ENCODE assay signal across 13 mouse cellular contexts in genomic region chr11:101477552-101478211, GRCm38 (mm10). TPM values are rescaled to one million over a fixed set of nuclear protein-coding genes. Genes with fewer than 3 reads are reported as not detected.
DNase-seq lines count a peak whose midpoint lies in the region; ATAC-seq and TF ChIP-seq lines count a peak whose summit lies in the region.
"Had no signal": no experiment of that assay in that cellular context is flagged by ENCODE, and none has a peak within 500 bp of the region (broad histone marks: within the 10 kb centered on the region; RNA-seq: fewer than 3 reads in every experiment).

No protein-coding gene starts in this region.

- H3K4me2 ChIP-seq in forebrain, embryonic 15.5 days (replicated peaks), result no peak overlapping the region
- H3K4me2 ChIP-seq in midbrain, embryonic 11.5 days, result peak overlapping the region; percentile 22
- H3K4me2 ChIP-seq: heart, embryonic 13.5 days; liver, embryonic 15.5 days had no signal

- ATAC-seq in forebrain, embryonic 15.5 days (replicated peaks), result peak; percentile 94
- peak; percentile 82 for ATAC-seq in midbrain, embryonic 11.5 days (ENCODE audit: low FRiP score)

- H3K9ac ChIP-seq in forebrain, embryonic 15.5 days (replicated peaks), result no peak overlapping the region
- H3K9ac ChIP-seq in midbrain, embryonic 11.5 days (ENCODE audit: low read length), result peak overlapping the region; percentile 42; the same call in 1 of the 2 replicates
- H3K9ac ChIP-seq: heart, embryonic 13.5 days; liver, embryonic 15.5 days had no signal

- H3K4me3 ChIP-seq in layer of hippocampus, adult 2 months, result no peak overlapping the region
- H3K4me3 ChIP-seq in forebrain, embryonic 15.5 days, result no peak overlapping the region
- no peak overlapping the region for H3K4me3 ChIP-seq in midbrain, embryonic 11.5 days (ENCODE audit: low read depth, low read length)
- H3K4me3 ChIP-seq: heart, embryonic 13.5 days; left cerebral cortex, adult 2 months; liver, embryonic 15.5 days had no signal

- H3K36me3 ChIP-seq in forebrain, embryonic 15.5 days, result no peaks in the 10 kb centered on the region
- no peaks in the 10 kb centered on the region for H3K36me3 ChIP-seq in midbrain, embryonic 11.5 days (ENCODE audit: control insufficient read depth, insufficient read depth, low read length)
- H3K36me3 ChIP-seq: heart, embryonic 13.5 days; liver, embryonic 15.5 days had no signal

- H3K9me3 ChIP-seq in forebrain, embryonic 15.5 days, result no peaks in the 10 kb centered on the region
- H3K9me3 ChIP-seq in midbrain, embryonic 11.5 days (ENCODE audit: control insufficient read depth, low read length), result no peaks in the 10 kb centered on the region
- H3K9me3 ChIP-seq: heart, embryonic 13.5 days; liver, embryonic 15.5 days had no signal

- no peaks in the 10 kb centered on the region for H3K27me3 ChIP-seq in forebrain, embryonic 15.5 days
- H3K27me3 ChIP-seq in midbrain, embryonic 11.5 days (ENCODE audit: control insufficient read depth, insufficient read depth, low read length), result no peaks in the 10 kb centered on the region
- H3K27me3 ChIP-seq: CH12.LX; heart, embryonic 13.5 days had no signal

- no peak for DNase-seq in layer of hippocampus, adult 2 months (ENCODE audit: low spot score in 2 of 2)
- no peak for DNase-seq in layer of hippocampus, adult 9-11 months
- peak; percentile 93 for DNase-seq in midbrain, embryonic 11.5 days (ENCODE audit: low spot score, missing footprints)
- peak; percentile 94 for DNase-seq in retina, postnatal 1 day
- no peak for DNase-seq in urinary bladder, postnatal 25 days (ENCODE audit: low spot score)
- no peak for DNase-seq in cerebellum, adult 9-10 months
- DNase-seq in adrenal gland, postnatal 14 days, result no peak
- DNase-seq: kidney, adult 2 months had no signal

- H3K27ac ChIP-seq in layer of hippocampus, adult 2 months, result peak overlapping the region; percentile 69; the same call in 1 of the 2 replicates
- H3K27ac ChIP-seq in forebrain, embryonic 15.5 days (replicated peaks), result peak overlapping the region; percentile 93
- peak overlapping the region; percentile 95 for H3K27ac ChIP-seq in midbrain, embryonic 11.5 days (ENCODE audit: low read depth, low read length)
- H3K27ac ChIP-seq: heart, embryonic 13.5 days; left cerebral cortex, adult 2 months; liver, embryonic 15.5 days had no signal

- H3K4me1 ChIP-seq in forebrain, embryonic 15.5 days, result peaks cover 37% of the 10 kb centered on the region
- peaks cover 28% of the 10 kb centered on the region for H3K4me1 ChIP-seq in midbrain, embryonic 11.5 days (ENCODE audit: control insufficient read depth, insufficient read depth, low read length)

- 11% methylated on average over 10 of the region's 10 CpGs for WGBS in forebrain, embryonic 15.5 days
- WGBS in midbrain, embryonic 11.5 days, result 39% methylated on average over 10 of the region's 10 CpGs

- TF ChIP-seq CTCF in layer of hippocampus, adult 2 months (conservative IDR thresholded peaks at IDR 0.05), result no peak

RNA-seq across cellular contexts. Expression of gene Vat1, which starts 11.7 kb away (rescaled TPM):
- 10 to 100 TPM; 25.3 to 27.7 TPM for total RNA-seq in layer of hippocampus, adult 2 months (2021)
- polyA plus RNA-seq in forebrain, embryonic 15.5 days (2015; fragmentation: Nextera tagmentation; extraction: Ambion mirVana), result 77.1 and 79.8 TPM in 2 replicates
- 43.5 and 47.6 TPM in 2 replicates for polyA plus RNA-seq in midbrain, embryonic 11.5 days (2014; fragmentation: Nextera tagmentation; extraction: Ambion mirVana)
- total RNA-seq in adrenal gland, postnatal 14 days (2021), result 74.7 and 95.1 TPM in 2 replicates

RNA-seq across cellular contexts. Expression of gene Rnd2, which starts 12.9 kb away (rescaled TPM):
- total RNA-seq in layer of hippocampus, adult 2 months (2021), result 100 to 1,000 TPM; 113 to 122 TPM
- 121 and 142 TPM in 2 replicates for polyA plus RNA-seq in forebrain, embryonic 15.5 days (2015; fragmentation: Nextera tagmentation; extraction: Ambion mirVana)
- 35.5 and 37.5 TPM in 2 replicates for polyA plus RNA-seq in midbrain, embryonic 11.5 days (2014; fragmentation: Nextera tagmentation; extraction: Ambion mirVana)
- 8.9 and 9.6 TPM in 2 replicates for total RNA-seq in adrenal gland, postnatal 14 days (2021)

RNA-seq across cellular contexts. Expression of gene Ifi35, which starts 29.5 kb away (rescaled TPM):
- 1 to 10 TPM; 2.4 to 3.5 TPM for total RNA-seq in layer of hippocampus, adult 2 months (2021)
- polyA plus RNA-seq in forebrain, embryonic 15.5 days (2015; fragmentation: Nextera tagmentation; extraction: Ambion mirVana), result 2.4 and 3.2 TPM in 2 replicates
- polyA plus RNA-seq in midbrain, embryonic 11.5 days (2014; fragmentation: Nextera tagmentation; extraction: Ambion mirVana), result 2.7 and 4.1 TPM in 2 replicates
- 29.0 and 29.6 TPM in 2 replicates for total RNA-seq in adrenal gland, postnatal 14 days (2021)

RNA-seq across cellular contexts. Expression of gene Rpl27, which starts 35.6 kb away (rescaled TPM):
- 10 to 100 TPM; 31.6 to 32.9 TPM for total RNA-seq in layer of hippocampus, adult 2 months (2021)
- polyA plus RNA-seq in forebrain, embryonic 15.5 days (2015; fragmentation: Nextera tagmentation; extraction: Ambion mirVana), result 267 and 285 TPM in 2 replicates
- polyA plus RNA-seq in midbrain, embryonic 11.5 days (2014; fragmentation: Nextera tagmentation; extraction: Ambion mirVana), result 385 and 399 TPM in 2 replicates
- total RNA-seq in adrenal gland, postnatal 14 days (2021), result 98.3 and 102 TPM in 2 replicates

RNA-seq across cellular contexts. Expression of gene Ptges3l, which starts 52.5 kb away (rescaled TPM):
- 1 to 10 TPM in 1 of 2 experiments, under 1 TPM in 1; 0.71 to 2.0 TPM for total RNA-seq in layer of hippocampus, adult 2 months (2021)
- polyA plus RNA-seq in forebrain, embryonic 15.5 days (2015; fragmentation: Nextera tagmentation; extraction: Ambion mirVana), result 1.0 and 1.7 TPM in 2 replicates
- polyA plus RNA-seq in midbrain, embryonic 11.5 days (2014; fragmentation: Nextera tagmentation; extraction: Ambion mirVana), result 1.7 and 2.4 TPM in 2 replicates
- total RNA-seq in adrenal gland, postnatal 14 days (2021), result 3.2 and 5.3 TPM in 2 replicates

Comparison
In these comparisons a context has a peak if more than half of its experiments do, and no peak if none do; other contexts are left out.
1. DNase-seq: peak in midbrain, embryonic 11.5 days (single experiment) and retina, postnatal 1 day (single experiment); none in layer of hippocampus, adult 2 months (0 of 2), layer of hippocampus, adult 9-11 months (single experiment), urinary bladder, postnatal 25 days (single experiment), cerebellum, adult 9-10 months (single experiment) and adrenal gland, postnatal 14 days (single experiment).
2. RNA of gene Rnd2, which starts 12.9 kb away (total RNA-seq): 113 to 122 TPM in layer of hippocampus, adult 2 months; 8.9 to 9.6 TPM in adrenal gland, postnatal 14 days; every median in the first group is over 10 times any median in the second.
3. Peak in every context shown above with its lines, with median percentiles within 50 percentile points of each other: H3K27ac ChIP-seq.